Mouse (Mus musculus) right cerebral cortex, postnatal 25 days (tissue): Measurements from ENCODE around the gene Agpat4.

Experiments
- DNase-seq: peaks from one replicate; pipeline ENCODE4 v3.0.0; 2022

Gene Agpat4

DNA sequence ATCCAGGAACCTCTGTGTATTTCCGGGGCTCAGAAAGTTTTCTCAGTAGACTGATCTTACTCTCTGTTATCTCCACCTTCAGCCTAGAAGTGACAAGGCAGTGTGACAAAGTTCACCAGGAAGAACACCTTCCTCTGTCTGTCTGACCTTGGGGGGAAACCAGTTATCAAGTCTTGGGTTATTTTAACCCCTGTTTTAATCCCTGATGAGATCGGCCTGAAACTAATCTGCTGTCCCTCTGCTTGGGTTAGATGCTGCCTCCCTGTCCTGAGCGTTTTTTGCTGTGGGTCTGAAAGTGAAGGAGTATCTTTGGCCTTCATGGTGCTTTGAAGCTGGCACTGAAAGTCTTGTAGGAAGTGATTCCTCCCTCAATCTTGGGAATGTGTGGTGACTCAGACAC lies 4.7 kb downstream of the Agpat4 start:
- no peak for DNase-seq

DNA sequence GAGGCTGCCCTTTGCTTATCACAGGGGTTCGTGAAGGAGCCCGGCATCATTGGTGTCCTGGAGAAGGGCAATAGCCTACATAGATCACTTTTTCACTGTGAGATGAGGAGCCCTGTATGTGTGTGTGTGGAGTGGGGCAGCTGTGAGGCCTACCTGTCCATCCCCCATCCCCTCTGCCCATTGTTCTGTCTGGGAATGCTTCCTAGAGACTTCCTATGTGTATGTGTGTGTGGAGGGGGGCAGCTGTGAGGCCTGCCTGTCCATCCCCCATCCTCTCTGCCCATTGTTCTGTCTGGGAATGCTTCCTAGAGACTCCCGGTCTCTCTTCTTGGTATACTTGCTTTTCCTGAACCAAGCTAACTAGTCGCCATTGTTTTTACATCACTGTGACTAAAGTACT lies 8.6 kb downstream of the Agpat4 start:
- DNase-seq = no peak

DNA sequence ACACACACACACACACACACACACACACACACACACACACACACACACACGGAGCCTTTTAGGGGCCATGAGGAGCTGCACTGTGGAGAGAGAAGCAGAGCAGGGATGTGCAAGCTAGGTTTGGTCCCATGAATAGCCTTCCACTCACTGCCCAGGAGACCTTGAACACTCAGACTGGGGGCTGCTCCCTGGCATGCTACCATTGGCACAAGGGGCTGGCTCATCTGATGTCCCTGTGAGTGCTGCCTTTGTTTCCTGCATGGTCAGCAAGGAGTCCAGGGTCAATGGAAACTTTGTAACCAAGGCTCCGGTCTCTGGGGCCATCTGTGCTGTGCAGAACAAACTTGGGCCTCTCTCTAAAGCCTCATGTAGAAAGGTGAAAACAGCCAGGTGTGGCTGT lies 10.5 kb downstream of the Agpat4 start:
- no peak for DNase-seq

GRCm38 (mm10) chr17:12131171-12131570 lies 12.7 kb downstream of the Agpat4 start:
- DNase-seq = no peak

DNA sequence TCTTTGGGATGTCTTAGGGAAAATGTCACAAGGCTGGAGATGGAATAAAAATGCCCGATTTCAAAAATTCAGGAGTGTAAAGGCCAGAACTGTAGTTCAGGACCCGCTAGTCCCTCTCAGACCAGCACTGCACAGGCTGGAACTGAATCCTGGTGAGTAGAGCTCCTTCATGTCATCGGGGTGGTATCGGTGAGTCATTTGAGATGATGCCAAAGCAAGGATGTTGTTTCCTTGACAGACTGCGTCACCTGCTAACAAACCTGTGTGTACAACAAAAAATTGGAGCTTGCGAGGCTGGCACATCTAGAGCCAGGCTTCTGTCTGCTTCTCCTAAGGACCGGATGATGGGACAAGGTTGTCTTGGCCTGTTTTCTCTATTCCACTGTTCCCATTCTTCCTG lies 13.1 kb downstream of the Agpat4 start:
- no peak for DNase-seq

DNA sequence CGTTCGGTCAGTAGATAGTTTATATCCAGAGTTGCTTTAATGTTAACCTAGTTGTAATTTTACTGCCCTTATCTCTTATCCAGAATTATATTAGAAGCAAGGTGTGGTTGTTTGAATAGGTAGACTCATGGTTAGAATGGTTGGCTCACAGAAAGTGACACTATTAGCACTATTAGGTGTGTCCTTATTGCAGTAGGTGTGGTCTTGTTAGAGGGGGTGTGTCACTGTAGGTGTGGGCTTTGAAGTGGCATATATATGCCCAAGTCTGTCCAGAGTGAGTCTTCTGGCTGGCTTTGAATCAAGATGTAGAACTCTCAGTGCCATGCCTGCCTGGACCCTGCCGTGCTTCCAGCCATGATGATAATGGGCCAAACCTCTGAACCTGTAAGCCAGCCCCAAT lies 14.4 kb downstream of the Agpat4 start:
- no peak for DNase-seq

DNA sequence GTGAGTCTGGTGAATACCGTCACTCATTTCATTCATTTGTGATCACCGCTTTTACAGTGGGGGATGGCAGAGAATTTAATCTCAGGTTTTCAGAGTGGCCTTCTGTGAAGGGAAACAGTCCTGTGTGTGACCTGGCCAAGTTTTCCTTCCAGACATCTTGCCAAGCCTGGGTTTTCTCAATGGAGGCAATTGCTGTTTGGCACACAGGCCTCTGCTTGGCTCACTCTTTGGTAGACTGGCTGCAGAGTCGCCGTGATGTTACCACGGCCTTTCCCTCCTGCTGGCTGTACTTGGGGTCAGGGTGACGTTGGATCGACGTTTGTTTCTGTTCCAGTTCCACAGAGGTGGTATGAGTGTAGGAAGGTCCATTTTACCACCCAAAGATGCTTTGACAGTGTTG lies 15.5 kb downstream of the Agpat4 start:
- no peak for DNase-seq

GRCm38 (mm10) chr17:12134975-12135633 lies 16.6 kb downstream of the Agpat4 start:
- DNase-seq = no peak

DNA sequence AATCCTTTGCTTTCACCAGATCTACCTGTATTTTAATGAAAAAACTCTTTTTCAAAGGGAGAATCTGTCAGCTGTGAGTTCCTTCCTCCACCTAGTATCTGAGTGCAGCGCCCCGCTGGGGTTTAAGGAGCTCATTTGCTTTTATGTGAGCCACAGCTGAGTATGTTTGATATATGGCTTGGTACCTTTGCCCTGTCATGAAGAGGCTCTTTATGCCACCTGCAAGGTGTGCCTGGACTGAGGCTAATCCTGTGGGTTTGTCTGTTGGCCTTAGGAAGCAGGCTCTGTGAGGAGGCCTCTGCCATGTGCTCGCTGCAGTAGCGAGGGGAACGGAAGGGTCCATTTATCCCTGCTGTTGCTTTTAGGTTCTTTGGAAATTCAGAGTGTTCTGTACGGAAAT lies 19.9 kb downstream of the Agpat4 start:
- no peak for DNase-seq

- DNase-seq = no peak
Measured at GRCm38 (mm10) chr17:12143948-12144364, 25.5 kb downstream of the Agpat4 start.

- peak; percentile 39 for DNase-seq
Measured at GRCm38 (mm10) chr17:12146132-12146681, 27.7 kb downstream of the Agpat4 start.

- no peak for DNase-seq
Measured at GRCm38 (mm10) chr17:12147830-12148229, 29.3 kb downstream of the Agpat4 start.

DNA sequence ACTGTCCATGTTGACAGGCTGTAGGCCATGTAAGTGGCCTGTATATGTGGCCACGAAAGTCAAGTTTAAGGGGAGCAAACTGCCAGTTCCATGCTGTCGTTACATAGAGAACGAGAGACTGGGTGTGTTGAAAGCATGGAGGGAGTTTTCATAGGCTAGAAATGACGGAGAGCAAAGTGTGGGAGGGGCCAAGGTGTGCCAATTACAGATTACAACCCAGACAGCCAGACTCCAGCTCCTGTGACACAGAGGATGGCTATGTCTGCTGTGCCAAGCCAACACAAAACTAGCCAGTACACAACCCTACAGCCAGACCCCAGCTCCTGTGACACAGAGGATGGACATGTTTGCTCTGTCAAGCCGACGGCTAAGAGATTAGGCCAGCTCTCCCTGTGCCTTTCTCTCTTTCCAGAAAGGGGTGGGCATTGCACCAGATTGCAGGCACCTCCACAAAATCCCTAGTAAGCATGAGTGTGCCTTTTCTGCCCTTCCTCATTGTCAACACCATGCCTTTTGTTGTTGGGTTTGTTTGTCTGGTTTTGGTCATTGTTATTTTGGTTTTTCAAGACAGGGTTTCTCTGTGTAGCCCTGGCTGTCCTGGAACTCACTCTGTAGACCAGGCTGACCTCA lies 30.8 kb downstream of the Agpat4 start:
- DNase-seq = no peak

DNA sequence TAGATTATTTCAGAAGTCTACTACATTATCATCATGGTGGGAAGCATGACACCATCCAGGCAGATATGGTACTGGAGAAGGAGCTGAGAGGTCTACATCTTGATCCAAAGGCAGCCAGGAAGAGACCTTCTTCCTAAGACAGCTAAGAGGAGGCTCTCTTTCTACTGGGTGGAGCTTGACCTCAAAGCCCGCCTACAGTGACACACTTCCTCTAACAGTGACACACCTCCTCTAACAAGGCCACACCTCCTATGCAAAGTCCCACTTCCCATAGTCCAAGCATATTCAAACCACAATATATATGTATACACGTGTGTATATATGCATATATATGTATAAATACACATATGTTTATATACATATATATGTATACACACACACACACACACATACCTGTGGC lies 32.5 kb downstream of the Agpat4 start:
- DNase-seq = no peak

DNA sequence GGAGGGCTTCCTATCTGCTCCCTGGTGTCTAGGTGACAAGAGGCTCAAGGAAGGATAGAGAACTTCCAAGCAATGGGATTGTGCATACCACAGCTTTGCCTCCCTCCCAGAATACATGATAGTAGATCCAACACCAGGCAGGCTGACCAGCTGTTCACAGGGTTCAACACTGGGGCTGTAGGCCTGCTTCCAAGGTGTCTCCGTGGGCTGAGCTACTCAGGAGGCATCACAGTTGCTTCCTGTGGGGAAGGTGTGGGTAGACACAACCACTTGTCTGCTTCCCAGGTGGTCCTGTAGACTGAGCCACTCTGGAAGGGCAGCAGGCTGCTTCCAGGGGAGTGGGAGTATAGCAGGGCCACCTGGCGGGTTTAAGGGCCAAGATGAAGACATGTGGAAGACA lies 35.8 kb downstream of the Agpat4 start:
- no peak for DNase-seq

GRCm38 (mm10) chr17:12155236-12155635 lies 36.7 kb downstream of the Agpat4 start:
- DNase-seq = peak; percentile 48

DNA sequence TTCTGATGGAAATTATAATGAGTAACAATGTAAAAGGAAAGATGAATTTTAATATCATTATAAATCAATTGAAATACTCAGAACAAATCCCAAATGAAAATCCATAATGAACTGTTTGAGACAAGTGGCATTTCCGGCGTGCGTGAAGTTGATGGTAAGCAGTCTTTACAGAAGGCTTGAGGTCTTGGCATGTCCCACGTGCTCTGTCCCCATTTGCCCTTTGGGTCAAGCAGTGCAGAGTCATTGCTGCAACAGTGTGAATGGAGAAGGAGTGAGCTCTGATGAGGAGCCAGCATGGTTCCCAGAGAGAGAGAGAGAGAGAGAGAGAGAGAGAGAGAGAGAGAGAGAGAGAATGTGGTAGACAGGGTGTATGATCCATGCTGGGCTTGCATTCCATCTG lies 37.4 kb downstream of the Agpat4 start:
- no peak for DNase-seq

- no peak for DNase-seq
Measured at GRCm38 (mm10) chr17:12156661-12157060, 38.2 kb downstream of the Agpat4 start.

DNA sequence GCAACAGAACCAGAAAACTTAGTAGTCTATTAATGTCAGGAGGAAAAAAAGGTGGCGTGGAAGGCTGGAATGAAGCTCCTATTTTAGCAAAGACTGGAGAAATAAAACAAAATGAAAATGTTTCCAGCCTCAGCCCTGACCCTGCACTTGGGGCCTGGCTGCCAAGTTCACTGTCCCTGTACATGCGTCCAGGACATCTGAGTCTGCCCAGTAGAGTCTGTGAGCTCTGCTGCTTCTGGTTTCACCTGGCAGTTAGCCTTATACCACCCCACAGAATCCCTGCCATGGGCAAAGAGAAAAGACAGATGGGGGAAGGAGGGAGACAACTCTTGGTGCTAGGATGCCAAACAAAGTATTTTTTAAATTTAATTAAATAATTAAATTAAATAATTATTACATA lies 38.7 kb downstream of the Agpat4 start:
- no peak for DNase-seq

GRCm38 (mm10) chr17:12159187-12160060 lies 40.9 kb downstream of the Agpat4 start:
- DNase-seq = no peak

DNA sequence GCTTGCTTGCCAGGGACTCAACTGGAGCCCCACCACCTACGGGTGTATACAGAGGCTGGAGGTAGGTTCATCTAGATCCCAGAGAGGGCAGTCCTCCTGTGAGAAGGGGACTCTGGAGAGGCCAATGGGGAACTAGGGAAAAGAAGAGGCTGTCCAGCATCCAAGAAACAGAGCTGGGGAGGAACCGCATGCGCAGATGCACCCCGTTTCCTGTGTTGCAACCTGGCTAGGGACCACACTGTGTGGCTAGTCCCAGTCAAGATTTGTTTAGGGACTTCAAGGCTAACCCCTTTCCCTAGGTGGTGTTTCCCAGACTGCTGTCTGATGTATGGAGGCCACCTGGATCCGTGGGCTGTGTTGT lies 41.5 kb downstream of the Agpat4 start:
- DNase-seq = no peak

GRCm38 (mm10) chr17:12160540-12160939 lies 42.0 kb downstream of the Agpat4 start:
- no peak for DNase-seq

GRCm38 (mm10) chr17:12160984-12161764 lies 42.7 kb downstream of the Agpat4 start:
- DNase-seq = no peak
